Mouse (Mus musculus) embryonic facial prominence, embryonic 15.5 days (tissue): ENCODE measurements around the gene Ift52. TPM values are rescaled to one million over a fixed set of nuclear protein-coding genes. Genes with fewer than 3 reads are reported as not detected.

Experiments
- ATAC-seq: fragments of 200-750 bp; cut with Nextera tagmentation; 2 replicates; pipeline ENCODE4 v1.8.0; 2017; ENCODE audit warnings: low read depth, moderate TSS enrichment; ENCODE audit not compliant: insufficient number of reproducible peaks, low FRiP score, low TSS enrichment
- H3K27ac ChIP-seq: fragments of 300-500 bp; sonication (generic); replicated peaks from 2 replicates; pipeline ENCODE4 v1.5.1; 2015; ENCODE audit warnings: mild to moderate bottlenecking, inconsistent platforms
- H3K27me3 ChIP-seq: fragments of 300-500 bp; sonication (generic); 2 replicates; pipeline ENCODE4 v1.6.1; 2015; ENCODE audit warnings: inconsistent platforms
- H3K36me3 ChIP-seq: fragments of 300-500 bp; sonication (generic); 2 replicates; pipeline ENCODE4 v1.6.1; 2015; ENCODE audit warnings: mild to moderate bottlenecking, inconsistent platforms
- H3K4me1 ChIP-seq: fragments of 300-500 bp; sonication (generic); 2 replicates; pipeline ENCODE4 v1.6.1; 2015; ENCODE audit warnings: inconsistent platforms
- H3K4me2 ChIP-seq: fragments of 300-500 bp; sonication (generic); replicated peaks from 2 replicates; pipeline ENCODE4 v1.6.1; 2015; ENCODE audit warnings: mild to moderate bottlenecking, inconsistent platforms
- H3K4me3 ChIP-seq: fragments of 300-500 bp; sonication (generic); replicated peaks from 2 replicates; pipeline ENCODE4 v1.5.1; 2015; ENCODE audit warnings: mild to moderate bottlenecking, inconsistent platforms
- H3K9ac ChIP-seq: fragments of 300-500 bp; sonication (generic); 2 replicates; pipeline ENCODE4 v1.6.1; 2015; ENCODE audit warnings: inconsistent platforms
- H3K9me3 ChIP-seq: fragments of 300-500 bp; sonication (generic); replicated peaks from 2 replicates; pipeline ENCODE4 v1.6.1; 2016; ENCODE audit warnings: inconsistent platforms
- WGBS: fragments of 180-500 bp; shearing (Covaris S2); methylation state at CpG from one replicate; pipeline ENCODE4 v1.1.7; 2015; 5-methylcytosine and 5-hydroxymethylcytosine counted together
- polyA plus RNA-seq: library from polyadenylated mRNA; unstranded; fragments of >200 nt; fragmentation: Nextera tagmentation; extraction: Ambion mirVana; gene quantifications from 2 replicates; pipeline ENCODE4 v1.2.1, GENCODE M21; 2015

Ift52 gene
- polyA plus RNA-seq, 1 experiment from 2014 or later = 51.7 TPM

DNA sequence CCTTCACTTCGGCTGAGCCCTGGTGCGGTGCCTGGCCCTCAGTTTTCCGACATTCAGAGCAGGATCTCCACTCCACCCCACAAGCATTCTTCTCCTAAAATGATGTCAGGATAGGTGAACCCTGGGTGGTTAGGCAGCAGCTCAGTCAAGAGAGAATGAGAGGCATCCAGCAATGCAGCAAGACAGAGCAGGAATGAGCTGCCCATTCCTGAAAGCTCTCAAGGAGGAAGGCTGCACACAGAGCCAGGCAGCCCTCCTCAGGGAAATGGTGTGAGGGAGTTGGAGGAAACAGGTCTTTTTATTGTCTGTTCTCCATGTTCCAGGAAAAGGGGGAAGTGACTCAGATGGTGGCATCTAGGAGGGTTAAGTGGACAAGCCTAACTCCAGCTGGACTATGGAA, 30.4 kb upstream of the Ift52 start:
- Histone ChIP-seq H3K4me1 (no peaks in the 10 kb centered on the region), H3K4me2 (no peak overlapping the region), H3K27ac (no peak overlapping the region), H3K4me3 (no peak overlapping the region), H3K9ac (no peak overlapping the region), H3K36me3 (no peaks in the 10 kb centered on the region), H3K9me3 (no peaks in the 10 kb centered on the region), H3K27me3 (no peaks in the 10 kb centered on the region)
- WGBS = 69% methylated on average over 3 of the region's 3 CpGs
- no peak for ATAC-seq

DNA sequence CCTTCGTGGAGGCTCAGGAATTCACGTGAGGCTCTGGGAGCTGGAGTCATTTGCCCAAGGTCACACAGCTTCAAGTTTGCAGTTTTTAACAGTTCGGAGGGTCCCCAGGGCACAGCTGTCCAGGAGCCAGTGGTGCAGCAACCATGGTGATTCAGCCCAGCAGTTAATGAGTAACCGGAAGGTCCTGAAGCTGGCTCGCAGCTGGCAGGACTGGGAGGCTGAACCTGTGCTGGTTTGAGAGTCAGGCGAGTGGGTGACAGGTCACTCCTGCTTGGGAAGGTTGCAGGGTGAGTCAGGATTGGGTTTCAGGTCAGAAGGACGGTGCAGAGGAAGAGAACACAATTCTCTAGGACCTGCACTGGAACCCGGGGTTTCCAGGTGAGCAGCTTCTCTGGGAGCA, 29.9 kb upstream of the Ift52 start, which contains the start of gene Sgk2:
Gene Sgk2, plus strand, starts transcription at position 113 of the 400 bp plus-strand sequence.
- Histone ChIP-seq H3K36me3 (no peaks in the 10 kb centered on the region), H3K27ac (no peak within 1 kb of the TSS), H3K4me1 (no peaks in the 10 kb centered on the region), H3K9me3 (no peaks in the 10 kb centered on the region), H3K4me3 (no peak within 1 kb of the TSS), H3K9ac (no peak within 1 kb of the TSS), H3K4me2 (no peak within 1 kb of the TSS), H3K27me3 (no peaks in the 10 kb centered on the region)
- no peak for ATAC-seq
- 50% methylated on average over 8 of the region's 8 CpGs for WGBS

DNA sequence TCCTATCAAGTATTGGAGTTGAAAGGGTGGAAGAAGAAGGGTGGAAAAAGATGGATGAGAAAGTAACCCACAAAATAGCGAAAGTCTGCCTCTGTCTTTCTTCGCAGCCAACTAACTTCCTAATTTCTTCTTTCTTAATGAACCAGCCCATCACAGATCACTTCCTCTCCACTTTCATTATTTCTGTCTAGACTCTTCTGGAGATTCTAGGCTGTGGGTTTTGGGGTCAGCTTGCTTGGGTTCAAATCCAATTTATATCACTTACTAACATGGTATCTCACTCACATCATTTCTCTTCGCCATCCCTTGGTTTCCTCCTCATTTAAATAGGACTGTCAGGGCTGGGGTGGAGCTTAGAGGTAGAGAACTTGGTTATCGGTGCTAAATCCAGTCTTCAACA, 28.9 kb upstream of the Ift52 start:
- WGBS = 83% methylated on average over 4 of the region's 4 CpGs

DNA sequence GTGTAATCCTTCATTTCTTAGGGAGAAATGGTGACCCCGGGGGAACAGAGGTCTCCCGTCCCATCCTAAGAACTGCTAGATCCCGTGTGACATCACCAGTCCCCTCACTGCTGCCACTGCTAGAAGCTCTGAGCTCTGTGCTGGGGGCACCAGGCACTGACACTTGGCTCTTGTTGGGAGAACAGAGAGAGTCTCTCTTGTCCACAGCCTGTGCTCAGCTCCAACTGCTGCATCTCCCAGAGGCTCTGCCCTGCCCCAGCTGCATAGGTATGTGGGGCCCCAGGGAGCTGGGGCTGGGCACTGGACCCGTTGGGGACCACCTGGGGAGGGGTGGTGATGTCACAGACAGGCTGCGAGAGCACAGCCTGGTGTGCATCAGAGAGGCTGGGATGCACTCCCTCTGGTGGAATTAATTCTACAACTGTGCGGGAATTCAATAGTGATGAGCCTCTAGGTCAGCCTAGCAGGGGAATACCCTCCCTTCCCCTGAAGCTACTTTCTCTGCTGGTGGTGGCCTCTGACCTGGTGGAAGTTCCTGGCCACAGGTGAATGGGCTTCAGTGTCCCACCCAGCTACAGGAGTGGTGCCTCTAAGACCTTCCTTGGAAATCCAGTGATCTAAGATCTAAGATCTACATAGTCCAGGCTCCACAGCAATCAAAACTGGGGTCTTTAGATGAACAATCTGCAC, 25.6 kb upstream of the Ift52 start:
- Histone ChIP-seq H3K4me1 (no peaks in the 10 kb centered on the region), H3K27me3 (no peaks in the 10 kb centered on the region), H3K9ac (no peak overlapping the region), H3K4me3 (no peak overlapping the region), H3K36me3 (no peaks in the 10 kb centered on the region), H3K9me3 (no peaks in the 10 kb centered on the region), H3K27ac (no peak overlapping the region), H3K4me2 (no peak overlapping the region)
- 25% methylated on average over 6 of the region's 6 CpGs for WGBS
- ATAC-seq = no peak

More for the DNA sequence above, 28.9 kb upstream of the Ift52 start:
- ATAC-seq = no peak
- Histone ChIP-seq H3K4me1 (no peaks in the 10 kb centered on the region), H3K27ac (no peak overlapping the region), H3K27me3 (no peaks in the 10 kb centered on the region), H3K9ac (no peak overlapping the region), H3K9me3 (no peaks in the 10 kb centered on the region), H3K4me2 (no peak overlapping the region), H3K36me3 (no peaks in the 10 kb centered on the region), H3K4me3 (no peak overlapping the region)

DNA sequence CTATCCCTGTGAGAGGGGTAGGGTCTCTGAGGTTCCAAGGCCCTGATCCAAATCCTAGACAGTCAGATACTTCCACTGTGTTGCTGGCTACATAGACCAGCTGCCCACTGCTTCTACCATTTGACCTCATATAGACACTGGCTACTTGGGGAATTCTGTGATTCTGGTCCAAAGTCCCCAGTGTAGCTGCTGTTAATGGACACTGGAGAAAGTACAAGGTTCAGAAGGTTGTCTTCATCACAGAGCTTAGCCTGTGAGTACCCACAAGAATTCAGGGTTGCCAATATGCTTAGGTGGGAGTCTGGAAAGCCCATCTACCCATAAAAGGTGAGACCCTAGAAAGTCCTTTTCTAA, 25.1 kb upstream of the Ift52 start:
- no peaks in the 10 kb centered on the region for H3K4me1 ChIP-seq
- H3K27me3 ChIP-seq = no peaks in the 10 kb centered on the region
- no peak for ATAC-seq
- no peaks in the 10 kb centered on the region for H3K9me3 ChIP-seq
- H3K9ac ChIP-seq = no peak overlapping the region
- H3K4me3 ChIP-seq = no peak overlapping the region
- no peak overlapping the region for H3K27ac ChIP-seq
- H3K4me2 ChIP-seq = no peak overlapping the region
- no peaks in the 10 kb centered on the region for H3K36me3 ChIP-seq

DNA sequence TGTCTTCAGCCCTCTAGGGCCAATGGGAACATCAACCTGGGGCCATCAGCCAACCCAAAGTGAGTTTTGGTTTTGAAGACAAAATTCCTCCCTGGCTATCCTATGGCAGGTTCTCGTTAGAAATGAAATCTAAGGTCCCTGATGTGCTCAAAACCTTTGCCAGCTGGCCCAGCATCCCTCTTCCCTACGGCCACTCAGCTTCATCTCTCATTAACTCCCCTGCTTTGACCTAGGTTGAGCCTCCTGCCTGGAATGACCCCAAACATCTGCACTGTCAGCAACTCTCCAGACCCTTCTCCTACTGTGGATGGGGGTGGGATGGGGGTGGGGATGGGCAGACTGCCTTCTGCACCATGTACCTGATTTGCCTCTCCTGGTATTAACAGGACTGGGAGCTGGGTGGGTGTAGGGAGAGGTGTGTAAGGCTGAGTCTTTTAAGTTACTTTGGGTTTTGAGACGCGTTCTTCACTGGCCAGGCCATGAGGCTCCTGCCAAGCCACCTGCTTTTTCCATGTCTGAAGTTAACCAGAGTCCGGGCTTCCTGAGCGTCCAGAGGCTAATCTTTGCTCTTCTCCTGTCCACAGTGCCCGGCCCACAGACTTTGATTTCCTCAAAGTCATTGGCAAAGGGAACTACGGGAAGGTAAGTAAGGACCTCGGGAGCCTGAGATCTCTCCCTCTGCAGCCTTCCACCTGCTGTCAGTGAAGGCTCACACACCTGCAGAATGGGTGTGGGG, 23.1 kb upstream of the Ift52 start:
- no peaks in the 10 kb centered on the region for H3K36me3 ChIP-seq
- H3K4me3 ChIP-seq = no peak overlapping the region
- 0 out of 2 replicates have a peak, but pooled peaks cover 5% of the 10 kb centered on the region for H3K4me1 ChIP-seq
- no peak for ATAC-seq
- WGBS = 78% methylated on average over 9 of the region's 9 CpGs
- no peak overlapping the region for H3K9ac ChIP-seq
- no peaks in the 10 kb centered on the region for H3K27me3 ChIP-seq
- no peak overlapping the region for H3K4me2 ChIP-seq
- no peaks in the 10 kb centered on the region for H3K9me3 ChIP-seq
- no peak overlapping the region for H3K27ac ChIP-seq

DNA sequence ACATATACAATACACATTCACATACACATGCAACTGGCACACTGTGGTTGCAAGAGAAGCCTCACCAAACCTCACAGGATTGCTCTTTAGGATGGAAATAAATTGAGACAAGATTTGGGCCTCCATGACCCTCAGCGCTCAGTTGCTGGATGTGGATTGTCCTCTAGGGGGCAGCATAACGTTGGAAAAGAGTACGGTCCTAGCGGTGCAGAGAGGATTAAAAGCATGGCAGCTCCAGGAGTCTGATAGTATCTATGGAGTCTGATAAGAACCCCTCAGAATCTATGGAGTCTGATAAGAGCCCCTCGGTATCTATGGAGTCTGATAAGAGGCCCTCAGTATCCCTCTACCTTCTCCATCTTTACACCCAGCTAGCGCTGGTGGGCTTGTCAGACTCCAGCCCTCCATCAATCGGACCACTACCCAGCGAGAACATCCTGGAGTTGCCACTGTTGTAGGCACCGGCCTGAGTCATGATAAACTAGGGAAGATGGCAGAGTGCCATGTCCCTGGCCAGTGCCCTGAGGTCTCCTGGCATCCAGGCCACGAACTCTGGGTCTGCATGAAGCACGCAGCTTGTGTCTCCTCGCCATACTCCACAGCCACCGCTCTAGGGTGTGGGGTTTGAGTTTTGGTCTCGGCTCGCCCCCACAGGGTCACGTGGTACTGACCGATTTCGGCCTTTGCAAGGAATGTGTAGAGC, 18.5 kb upstream of the Ift52 start:
- no peaks in the 10 kb centered on the region for H3K27me3 ChIP-seq
- H3K4me2 ChIP-seq = peak overlapping the region; percentile 40
- no peak overlapping the region for H3K9ac ChIP-seq
- WGBS = 31% methylated on average over 18 of the region's 18 CpGs
- H3K4me3 ChIP-seq = 0 out of 2 replicates have a peak overlapping the region, but pooled peaks have one; percentile 2
- ATAC-seq = no peak
- no peaks in the 10 kb centered on the region for H3K36me3 ChIP-seq
- H3K9me3 ChIP-seq = no peaks in the 10 kb centered on the region
- H3K4me1 ChIP-seq = 0 out of 2 replicates have a peak, but pooled peaks cover 5% of the 10 kb centered on the region
- no peak overlapping the region for H3K27ac ChIP-seq

DNA sequence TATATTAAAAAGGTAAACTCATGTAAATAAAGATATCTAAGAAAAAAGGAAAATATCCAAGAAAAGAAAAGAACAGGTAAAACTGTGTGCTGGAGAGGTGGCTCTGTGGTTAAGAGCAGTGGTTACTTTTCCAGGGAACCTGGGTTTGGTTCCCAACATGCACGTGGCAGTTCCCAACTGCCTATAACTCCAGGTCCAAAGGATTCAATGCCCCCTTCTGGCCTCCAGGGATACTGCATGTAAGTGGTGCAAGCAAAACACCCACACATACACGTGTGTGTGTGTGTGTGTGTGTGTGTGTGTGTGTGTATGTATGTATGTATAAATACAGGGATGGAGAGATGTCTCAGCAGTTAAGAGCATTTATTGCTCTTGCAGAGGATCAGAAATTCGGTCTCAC, 17.4 kb upstream of the Ift52 start:
- 0 out of 2 replicates have a peak, but pooled peaks cover 5% of the 10 kb centered on the region for H3K4me1 ChIP-seq
- no peaks in the 10 kb centered on the region for H3K27me3 ChIP-seq
- ATAC-seq = no peak
- WGBS = 27% methylated on average over 3 of the region's 3 CpGs
- no peak overlapping the region for H3K9ac ChIP-seq
- H3K27ac ChIP-seq = no peak overlapping the region
- H3K4me2 ChIP-seq = no peak overlapping the region
- no peak overlapping the region for H3K4me3 ChIP-seq
- no peaks in the 10 kb centered on the region for H3K9me3 ChIP-seq
- H3K36me3 ChIP-seq = no peaks in the 10 kb centered on the region

DNA sequence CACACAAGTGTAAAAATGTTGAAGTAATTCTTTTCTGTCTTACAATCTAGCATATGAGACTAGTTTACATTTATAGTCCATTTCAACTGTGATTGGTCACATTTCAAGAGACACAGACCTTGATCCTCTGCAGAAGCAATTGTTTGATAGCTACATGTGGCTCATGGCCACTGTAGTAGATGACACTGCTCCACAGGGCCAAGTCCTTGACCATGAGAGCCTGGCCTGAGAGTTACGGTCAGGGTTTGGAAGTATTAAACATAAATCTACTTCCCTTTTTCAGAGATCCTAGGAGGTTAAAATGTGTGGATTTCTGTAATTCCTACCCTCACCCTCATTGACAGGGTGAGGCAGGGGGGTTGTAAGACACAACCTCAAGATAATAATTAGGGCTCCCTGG, 16.1 kb upstream of the Ift52 start:
- no peak overlapping the region for H3K9ac ChIP-seq
- H3K4me2 ChIP-seq = no peak overlapping the region
- H3K4me1 ChIP-seq = 0 out of 2 replicates have a peak, but pooled peaks cover 5% of the 10 kb centered on the region
- H3K9me3 ChIP-seq = no peaks in the 10 kb centered on the region
- no peaks in the 10 kb centered on the region for H3K27me3 ChIP-seq
- no peaks in the 10 kb centered on the region for H3K36me3 ChIP-seq
- no peak overlapping the region for H3K27ac ChIP-seq
- no peak overlapping the region for H3K4me3 ChIP-seq
- WGBS = 84% methylated on average over 1 of the region's 1 CpGs
- ATAC-seq = no peak

DNA sequence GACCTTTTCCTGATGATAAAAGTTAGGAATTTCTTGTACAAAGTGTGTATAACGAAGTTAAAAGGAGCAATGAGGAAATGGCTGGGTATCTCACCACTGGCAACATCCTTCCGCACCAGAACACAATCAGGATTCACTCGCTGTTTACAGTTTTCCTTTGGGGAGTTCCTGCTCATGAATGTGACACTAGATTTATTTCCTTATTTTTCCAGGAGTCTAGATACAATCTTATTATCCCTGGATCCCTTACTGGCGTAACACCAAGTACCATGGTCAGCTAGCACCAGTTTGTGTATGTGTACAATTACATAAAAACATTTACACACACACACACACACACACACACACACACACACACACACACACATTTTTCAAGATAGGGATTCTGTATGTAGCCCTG, 9.9 kb upstream of the Ift52 start:
- H3K4me3 ChIP-seq = no peak overlapping the region
- H3K27me3 ChIP-seq = no peaks in the 10 kb centered on the region
- no peaks in the 10 kb centered on the region for H3K36me3 ChIP-seq
- H3K9ac ChIP-seq = no peak overlapping the region
- H3K9me3 ChIP-seq = no peaks in the 10 kb centered on the region
- H3K4me1 ChIP-seq = no peaks in the 10 kb centered on the region
- 76% methylated on average over 4 of the region's 4 CpGs for WGBS
- H3K4me2 ChIP-seq = no peak overlapping the region
- H3K27ac ChIP-seq = no peak overlapping the region
- no peak for ATAC-seq

DNA sequence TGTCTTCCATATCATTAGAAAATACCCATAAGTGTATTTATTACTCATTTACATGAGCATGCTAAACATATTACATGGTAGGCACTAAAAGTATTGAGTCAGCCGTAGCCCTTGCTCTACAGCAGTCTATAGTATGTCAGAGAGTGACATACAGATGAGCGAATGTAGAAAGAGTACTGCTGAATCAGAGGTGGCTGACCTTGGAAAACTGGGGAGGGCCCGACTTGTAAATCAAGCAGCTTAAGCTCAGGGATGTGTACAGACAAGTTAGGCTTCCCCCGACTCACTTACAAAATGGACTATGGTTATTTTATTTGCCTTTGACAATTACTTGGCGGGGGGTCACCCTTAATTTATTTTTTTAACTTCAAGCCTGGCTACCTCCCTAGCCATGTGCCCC, 14.1 kb downstream of the Ift52 start:
- H3K36me3 ChIP-seq = peaks cover 83% of the 10 kb centered on the region
- WGBS = 86% methylated on average over 5 of the region's 5 CpGs
- H3K4me3 ChIP-seq = no peak overlapping the region
- no peak for ATAC-seq
- H3K9me3 ChIP-seq = no peaks in the 10 kb centered on the region
- no peaks in the 10 kb centered on the region for H3K27me3 ChIP-seq
- H3K4me2 ChIP-seq = no peak overlapping the region
- no peak overlapping the region for H3K27ac ChIP-seq
- no peak overlapping the region for H3K9ac ChIP-seq
- no peaks in the 10 kb centered on the region for H3K4me1 ChIP-seq
